Comparison of ENCODE assay signal across 8 mouse cellular contexts in genomic region chr15:36938511-36939150, GRCm38 (mm10).
DNase-seq lines count a peak whose midpoint lies in the region; ATAC-seq and TF ChIP-seq lines count a peak whose summit lies in the region.

No protein-coding gene starts in this region.

- peak overlapping the region; percentile 66 for H3K4me2 ChIP-seq in forebrain, embryonic 15.5 days (replicated peaks)
- H3K4me2 ChIP-seq in liver, postnatal 0 days (ENCODE audit: low read depth, low read length), result peak overlapping the region; percentile 92
- peak overlapping the region; percentile 92 for H3K4me2 ChIP-seq in neural tube, embryonic 14.5 days (ENCODE audit: low read depth, low read length)

- no peak for TF ChIP-seq CTCF in liver, postnatal 0 days (IDR thresholded peaks at IDR 0.05; ENCODE audit: low read depth)
- TF ChIP-seq CTCF in testis, adult 2 months (IDR thresholded peaks at IDR 0.05; ENCODE audit: control insufficient read depth, insufficient read depth, insufficient replicate concordance, low read depth, low read length), result no peak

- no peaks in the 10 kb centered on the region for H3K27me3 ChIP-seq in forebrain, embryonic 15.5 days
- no peaks in the 10 kb centered on the region for H3K27me3 ChIP-seq in liver, postnatal 0 days (ENCODE audit: insufficient read depth, low read length)
- H3K27me3 ChIP-seq in neural tube, embryonic 14.5 days (ENCODE audit: control insufficient read depth, insufficient read depth, low read length), result no peaks in the 10 kb centered on the region
- no peaks in the 10 kb centered on the region for H3K27me3 ChIP-seq in testis, adult 2 months (ENCODE audit: control insufficient read depth, insufficient read depth, low read length)

- peak; percentile 63 for TF ChIP-seq POLR2A in testis, adult 2 months (IDR thresholded peaks at IDR 0.05; ENCODE audit: control insufficient read depth, low read depth, low read length)

- peak overlapping the region; percentile 95 for H3K27ac ChIP-seq in forebrain, embryonic 15.5 days (replicated peaks)
- H3K27ac ChIP-seq in liver, postnatal 0 days (ENCODE audit: low read depth), result peak overlapping the region; percentile 83
- H3K27ac ChIP-seq in neural tube, embryonic 14.5 days (ENCODE audit: low read depth, low read length), result peak overlapping the region; percentile 98
- H3K27ac ChIP-seq in testis, adult 2 months (ENCODE audit: control insufficient read depth, insufficient read depth, low read depth, low read length), result peak overlapping the region; percentile 58

- no peak for TF ChIP-seq EP300 in liver, postnatal 0 days (IDR thresholded peaks at IDR 0.05; ENCODE audit: low read depth)

- H3K9ac ChIP-seq in forebrain, embryonic 15.5 days (replicated peaks), result peak overlapping the region; percentile 86
- H3K9ac ChIP-seq in liver, postnatal 0 days (replicated peaks), result peak overlapping the region; percentile 67
- H3K9ac ChIP-seq in neural tube, embryonic 14.5 days (replicated peaks; ENCODE audit: low read depth, low read length), result peak overlapping the region; percentile 80

- peak overlapping the region; percentile 55 for H3K4me3 ChIP-seq in forebrain, embryonic 15.5 days
- H3K4me3 ChIP-seq in liver, postnatal 0 days (ENCODE audit: low read depth, low read length), result peak overlapping the region; percentile 58
- peak overlapping the region; percentile 42 for H3K4me3 ChIP-seq in neural tube, embryonic 14.5 days (ENCODE audit: low read depth, low read length)
- H3K4me3 ChIP-seq in testis, adult 2 months (ENCODE audit: control insufficient read depth, low read depth, low read length), result peak overlapping the region; percentile 88

- H3K36me3 ChIP-seq in forebrain, embryonic 15.5 days, result no peaks in the 10 kb centered on the region
- H3K36me3 ChIP-seq in liver, postnatal 0 days (replicated peaks; ENCODE audit: insufficient read depth, low read length), result no peaks in the 10 kb centered on the region
- H3K36me3 ChIP-seq in neural tube, embryonic 14.5 days (ENCODE audit: control insufficient read depth, insufficient read depth, low read length), result no peaks in the 10 kb centered on the region
- no peaks in the 10 kb centered on the region for H3K36me3 ChIP-seq in testis, adult 2 months (ENCODE audit: control insufficient read depth, insufficient read depth, low read length)

- intact Hi-C loops in heart, postnatal 25 days (cut with DNase I), result loop anchor here (2.0 kb wide), 2 partner anchors 66 to 144 kb away; no protein-coding TSS in a partner anchor

- ATAC-seq in forebrain, embryonic 15.5 days (replicated peaks), result peak; percentile 95
- ATAC-seq in liver, postnatal 0 days, result peak; percentile 95
- peak; percentile 96 for ATAC-seq in neural tube, embryonic 14.5 days (ENCODE audit: low read depth)

- H3K4me1 ChIP-seq in forebrain, embryonic 15.5 days, result peaks cover 32% of the 10 kb centered on the region
- peaks cover 17% of the 10 kb centered on the region for H3K4me1 ChIP-seq in liver, postnatal 0 days (ENCODE audit: insufficient read depth)
- peaks cover 17% of the 10 kb centered on the region for H3K4me1 ChIP-seq in neural tube, embryonic 14.5 days (ENCODE audit: control insufficient read depth, insufficient read depth, low read length)
- peaks cover 14% of the 10 kb centered on the region for H3K4me1 ChIP-seq in testis, adult 2 months (ENCODE audit: control insufficient read depth, insufficient read depth, low read length)

- peak; percentile 95 for DNase-seq in ES-CJ7 (ENCODE audit: low read depth, low spot score)
- peak; percentile 79 for DNase-seq in c-Kit-positive CD71-positive TER-119-positive erythroid progenitor cells, embryonic 14.5 days (ENCODE audit: low spot score)
- peak; percentile 80 for DNase-seq in heart, postnatal 25 days (ENCODE audit: low spot score)
- peak; percentile 90 for DNase-seq in layer of hippocampus, adult 11-12 months (ENCODE audit: low spot score)
- peak; percentile 85 for DNase-seq in liver, postnatal 0 days

- under 1% methylated on average over 56 of the region's 57 CpGs for WGBS in forebrain, embryonic 15.5 days
- WGBS in liver, postnatal 0 days (ENCODE audit: insufficient replicate concordance), result under 1% methylated on average over 48 of the region's 57 CpGs
- WGBS in neural tube, embryonic 14.5 days, result under 1% methylated on average over 48 of the region's 57 CpGs

- no peaks in the 10 kb centered on the region for H3K9me3 ChIP-seq in forebrain, embryonic 15.5 days
- H3K9me3 ChIP-seq in liver, postnatal 0 days (ENCODE audit: low read length), result no peaks in the 10 kb centered on the region
- H3K9me3 ChIP-seq in neural tube, embryonic 14.5 days (ENCODE audit: control insufficient read depth, low read length), result no peaks in the 10 kb centered on the region

Comparison
In these comparisons a context has a peak if more than half of its experiments do, and no peak if none do; other contexts are left out.
1. Peak in every context shown above with its lines: DNase-seq, ATAC-seq, H3K4me3 ChIP-seq and H3K27ac ChIP-seq.